Mouse (Mus musculus): ENCODE measurements around the gene Rnf216.

- TF ChIP-seq CTCF (IDR thresholded peaks at IDR 0.05; ENCODE audit: insufficient read depth, low read depth, low read length) (no peak), POLR2A (IDR thresholded peaks at IDR 0.05; ENCODE audit: insufficient read depth, low read depth, low read length) (peak; percentile 98)
These were observed 152.9 kb downstream of the Rnf216 start, which contains the start of gene Fscn1 for GRCm38 (mm10) chr5:142959576-142960556.

All from olfactory bulb, adult 2 months (tissue).